Mouse (Mus musculus) liver, embryonic 11.5 days (tissue): ENCODE results near the gene Fubp1. TPM values are rescaled to one million over a fixed set of nuclear protein-coding genes. Genes with fewer than 3 reads are reported as not detected.
"Not testable (repeated sequence)": the region's sequence is repeated elsewhere in the genome, so short reads cannot be mapped to it uniquely, and the experiment has no call there.

ENCODE experiments used
- ATAC-seq: fragments of 200-750 bp; cut with Nextera tagmentation; replicated peaks from 2 replicates; pipeline ENCODE4 v1.8.0; 2017; ENCODE audit warnings: moderate number of reproducible peaks, mild to moderate bottlenecking, moderate TSS enrichment, moderate library complexity; ENCODE audit not compliant: low FRiP score
- DNase-seq: peaks from one replicate; pipeline ENCODE4 v3.0.0-alpha.2; 2017; ENCODE audit warnings: low spot score
- H3K27ac ChIP-seq: fragments of 300-500 bp; sonication (generic); 2 replicates; pipeline ENCODE4 v1.5.1; 2014; ENCODE audit warnings: mild to moderate bottlenecking, low read depth, low read length, control low read depth
- H3K27me3 ChIP-seq: fragments of 300-500 bp; sonication (generic); replicated peaks from 2 replicates; pipeline ENCODE4 v1.6.1; 2014; ENCODE audit warnings: low read length, mixed read lengths; ENCODE audit not compliant: control insufficient read depth, insufficient read depth
- H3K36me3 ChIP-seq: fragments of 300-500 bp; sonication (generic); 2 replicates; pipeline ENCODE4 v1.6.1; 2014; ENCODE audit warnings: mild to moderate bottlenecking, low read length, moderate library complexity, mixed read lengths; ENCODE audit not compliant: control insufficient read depth, insufficient read depth
- H3K4me1 ChIP-seq: fragments of 300-500 bp; sonication (generic); replicated peaks from 2 replicates; pipeline ENCODE4 v1.6.1; 2014; ENCODE audit warnings: low read length, mixed read lengths; ENCODE audit not compliant: control insufficient read depth, insufficient read depth
- H3K4me2 ChIP-seq: fragments of 300-500 bp; sonication (generic); 2 replicates; pipeline ENCODE4 v1.6.1; 2014; ENCODE audit warnings: mild to moderate bottlenecking, control low read depth, moderate library complexity
- H3K4me3 ChIP-seq: fragments of 300-500 bp; sonication (generic); 2 replicates; pipeline ENCODE4 v1.5.1; 2014; ENCODE audit warnings: low read depth, low read length, control low read depth
- H3K9ac ChIP-seq: fragments of 300-500 bp; sonication (generic); 2 replicates; pipeline ENCODE4 v1.6.1; 2014; ENCODE audit warnings: low read depth, low read length, control low read depth
- H3K9me3 ChIP-seq: fragments of 300-500 bp; sonication (generic); 2 replicates; pipeline ENCODE4 v1.6.1; 2016; ENCODE audit warnings: low read length, inconsistent platforms, mixed read lengths; ENCODE audit not compliant: control insufficient read depth
- WGBS: fragments of 180-500 bp; shearing (Covaris S2); extraction: QIAGEN DNeasy Blood & Tissue Kit; methylation state at CpG from one replicate; pipeline ENCODE4 v1.1.7; 2014; 5-methylcytosine and 5-hydroxymethylcytosine counted together
- polyA plus RNA-seq: library from polyadenylated mRNA; unstranded; fragments of >200 nt; fragmentation: Nextera tagmentation; extraction: Ambion mirVana; gene quantifications from 2 replicates; pipeline ENCODE4 v1.2.1, GENCODE M21; 2014

The Fubp1 gene
- polyA plus RNA-seq, 1 experiment from 2014 or later = 234 TPM

DNA sequence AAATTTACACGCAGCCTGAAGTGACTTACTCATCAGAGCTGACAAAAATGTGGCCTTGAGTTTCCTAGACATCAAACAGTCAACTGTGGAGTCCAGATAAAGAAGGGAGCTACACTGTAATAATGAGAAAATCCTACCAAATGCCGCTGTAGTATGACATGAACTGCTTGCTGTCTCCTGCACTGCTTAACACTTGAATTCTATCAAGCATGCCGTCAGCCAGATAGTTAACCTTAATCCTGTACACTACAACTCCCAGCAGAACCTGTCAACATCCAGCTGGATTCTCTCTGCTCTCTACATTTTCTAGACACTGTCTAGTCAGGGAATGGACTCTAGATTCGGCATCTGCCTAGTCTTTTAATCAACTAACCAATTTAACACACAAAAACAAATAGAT is 20.9 kb upstream of the Fubp1 start:
- Histone ChIP-seq H3K4me3 (no peak overlapping the region), H3K4me2 (peak overlapping the region; percentile 39), H3K36me3 (peaks cover 7% of the 10 kb centered on the region; the same call in 1 of the 2 replicates), H3K27ac (no peak overlapping the region), H3K27me3 (no peaks in the 10 kb centered on the region), H3K9ac (no peak overlapping the region), H3K4me1 (peaks cover 16% of the 10 kb centered on the region), H3K9me3 (no peaks in the 10 kb centered on the region)
- WGBS = 56% methylated on average over 4 of the region's 4 CpGs
- DNase-seq (no peak), ATAC-seq (no peak)

- Histone ChIP-seq H3K27ac (0 out of 2 replicates have a peak overlapping the region, but pooled peaks have one; percentile 52), H3K4me1 (peaks cover 16% of the 10 kb centered on the region), H3K27me3 (no peaks in the 10 kb centered on the region), H3K9ac (peak overlapping the region; percentile 64; the same call in 1 of the 2 replicates), H3K9me3 (no peaks in the 10 kb centered on the region), H3K4me3 (peak overlapping the region; percentile 68), H3K4me2 (peak overlapping the region; percentile 70), H3K36me3 (peaks cover 7% of the 10 kb centered on the region; the same call in 1 of the 2 replicates)
- DNase-seq (no peak), ATAC-seq (0 out of 2 replicates have a peak, but pooled peaks have one; percentile 13)
- WGBS = 63% methylated on average over 9 of the region's 9 CpGs
These were observed 19.3 kb upstream of the Fubp1 start for GRCm38 (mm10) chr3:152190679-152191477.

GRCm38 (mm10) chr3:152191791-152192237 is 18.4 kb upstream of the Fubp1 start:
- 12% methylated on average over 6 of the region's 6 CpGs for WGBS
- peak; percentile 49 for DNase-seq

DNA sequence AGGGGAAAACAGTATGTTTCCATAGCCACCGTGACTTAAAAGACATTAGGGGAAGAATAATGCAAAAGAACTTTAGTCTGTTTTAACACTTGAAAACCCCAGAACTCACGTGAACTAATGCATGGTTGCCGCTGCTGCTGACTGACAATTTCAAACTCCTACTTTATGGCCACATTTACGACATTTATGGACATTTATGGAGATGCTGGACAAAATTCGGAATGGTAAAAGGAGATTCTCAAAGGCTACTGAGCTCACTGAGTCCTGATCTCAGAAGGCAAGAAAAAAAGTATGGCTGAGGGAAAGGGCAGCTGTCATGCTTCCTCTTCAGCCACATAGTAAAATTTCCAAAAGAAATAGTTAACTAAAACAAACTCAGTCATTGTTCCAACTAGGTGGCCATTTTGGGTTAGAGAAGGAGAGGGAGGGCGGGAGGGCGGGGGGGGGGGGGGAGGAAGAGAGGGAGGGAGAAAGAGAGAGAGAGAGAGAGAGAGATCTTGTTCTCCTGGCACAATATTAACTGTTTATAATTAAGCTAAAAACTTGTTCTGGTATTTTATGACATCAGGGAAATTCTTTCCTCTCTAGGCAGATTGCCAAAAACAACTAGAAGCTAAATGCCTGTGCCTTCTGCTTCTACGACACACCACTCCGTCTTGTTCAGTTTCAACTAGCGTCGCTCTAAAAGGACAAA is 17.8 kb upstream of the Fubp1 start:
- Histone ChIP-seq H3K27ac (peak overlapping the region; percentile 73), H3K27me3 (no peaks in the 10 kb centered on the region), H3K9ac (peak overlapping the region; percentile 69), H3K4me3 (peak overlapping the region; percentile 68), H3K36me3 (no peaks in the 10 kb centered on the region), H3K9me3 (no peaks in the 10 kb centered on the region), H3K4me1 (peaks cover 20% of the 10 kb centered on the region), H3K4me2 (peak overlapping the region; percentile 70)
- ATAC-seq (no peak), DNase-seq (no peak)
- whole genome bisulfite sequencing = 25% methylated on average over 9 of the region's 11 CpGs

More at GRCm38 (mm10) chr3:152191791-152192237, 18.4 kb upstream of the Fubp1 start:
- peak overlapping the region; percentile 73 for H3K27ac ChIP-seq
- H3K4me3 ChIP-seq = peak overlapping the region; percentile 68
- H3K9ac ChIP-seq = peak overlapping the region; percentile 69
- peak overlapping the region; percentile 70 for H3K4me2 ChIP-seq
- H3K9me3 ChIP-seq = no peaks in the 10 kb centered on the region
- peaks cover 16% of the 10 kb centered on the region for H3K4me1 ChIP-seq
- no peaks in the 10 kb centered on the region for H3K27me3 ChIP-seq
- no peaks in the 10 kb centered on the region for H3K36me3 ChIP-seq
- ATAC-seq = peak; percentile 61

- no peaks in the 10 kb centered on the region for H3K9me3 ChIP-seq
- peak overlapping the region; percentile 73 for H3K4me2 ChIP-seq
- H3K27me3 ChIP-seq = no peaks in the 10 kb centered on the region
- H3K27ac ChIP-seq = peak overlapping the region; percentile 93
- peaks cover 22% of the 10 kb centered on the region for H3K4me1 ChIP-seq
- 6% methylated on average over 7 of the region's 7 CpGs for WGBS
- DNase-seq (no peak), ATAC-seq (no peak)
- H3K4me3 ChIP-seq = peak overlapping the region; percentile 70
- H3K9ac ChIP-seq = peak overlapping the region; percentile 83
- H3K36me3 ChIP-seq = no peaks in the 10 kb centered on the region
These were observed 17.0 kb upstream of the Fubp1 start for GRCm38 (mm10) chr3:152193177-152193576.

DNA sequence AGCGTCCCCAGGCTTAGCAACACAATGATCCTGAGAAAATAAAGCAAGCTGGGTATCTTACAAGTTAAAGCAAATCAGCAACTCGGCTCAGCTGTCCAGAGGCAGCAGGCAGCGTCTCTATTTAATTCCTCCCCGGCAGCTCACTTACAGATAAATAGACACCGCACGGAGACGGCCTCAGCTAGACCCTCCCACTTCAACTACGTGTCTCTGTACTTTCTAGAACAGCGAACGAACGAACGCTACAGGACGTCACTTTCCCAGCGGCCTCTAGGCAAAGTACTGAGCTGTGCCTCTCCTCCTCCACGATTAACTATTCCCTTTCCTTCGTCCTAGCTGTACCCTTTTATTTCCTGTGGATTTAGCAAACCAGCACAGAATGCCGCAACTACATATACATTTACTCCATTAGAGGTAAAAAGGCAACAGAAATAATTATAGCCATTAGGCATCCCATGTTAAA is 16.6 kb upstream of the Fubp1 start:
- Histone ChIP-seq H3K27ac (peak overlapping the region; percentile 93), H3K9ac (peak overlapping the region; percentile 83), H3K9me3 (no peaks in the 10 kb centered on the region), H3K36me3 (no peaks in the 10 kb centered on the region), H3K27me3 (no peaks in the 10 kb centered on the region), H3K4me2 (peak overlapping the region; percentile 73), H3K4me3 (peak overlapping the region; percentile 70), H3K4me1 (peaks cover 21% of the 10 kb centered on the region)
- WGBS = under 1% methylated on average over 17 of the region's 17 CpGs
- DNase-seq = peak; percentile 81
- peak; percentile 96 for ATAC-seq

GRCm38 (mm10) chr3:152197246-152197645 is 13.0 kb upstream of the Fubp1 start:
- not testable (repeated sequence) for H3K4me2 ChIP-seq, H3K9me3 ChIP-seq, H3K4me1 ChIP-seq, H3K27me3 ChIP-seq, H3K36me3 ChIP-seq, DNase-seq, H3K9ac ChIP-seq, H3K4me3 ChIP-seq
- ATAC-seq = peak; percentile 64
- WGBS = 14% methylated on average over 2 of the region's 2 CpGs
- peak overlapping the region; percentile 38 for H3K27ac ChIP-seq

DNA sequence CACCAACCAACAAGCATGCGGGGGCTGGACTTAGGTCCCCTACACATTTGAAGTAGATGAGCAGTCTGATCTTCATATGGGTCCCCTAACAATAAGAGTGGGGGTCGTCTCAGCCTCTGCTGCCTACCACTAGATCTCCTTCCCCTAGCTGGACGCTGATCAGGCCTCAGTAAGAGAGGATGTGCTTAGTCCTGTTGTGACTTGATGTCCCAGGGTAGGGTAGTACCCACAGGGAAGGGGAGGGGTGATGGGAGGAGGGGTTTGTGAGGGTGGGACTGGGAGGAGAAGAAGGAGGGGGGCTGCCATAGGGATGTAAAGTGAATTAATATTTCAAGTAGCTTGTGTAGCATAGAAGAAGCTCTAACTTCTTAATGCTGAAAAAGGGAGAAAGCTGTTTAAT is 11.1 kb upstream of the Fubp1 start:
- Histone ChIP-seq H3K4me2 (no peak overlapping the region), H3K9me3 (no peaks in the 10 kb centered on the region), H3K27ac (no peak overlapping the region), H3K9ac (no peak overlapping the region), H3K4me3 (no peak overlapping the region), H3K36me3 (no peaks in the 10 kb centered on the region), H3K27me3 (no peaks in the 10 kb centered on the region), H3K4me1 (peaks cover 10% of the 10 kb centered on the region)
- no peak for ATAC-seq
- 68% methylated on average over 3 of the region's 3 CpGs for WGBS
- DNase-seq = no peak
